Mouse (Mus musculus) liver, embryonic 11.5 days (tissue): Measurements from ENCODE around the gene Zfp286. TPM values are rescaled to one million over a fixed set of nuclear protein-coding genes. Genes with fewer than 3 reads are reported as not detected.

Source experiments
- ATAC-seq: fragments of 200-750 bp; cut with Nextera tagmentation; replicated peaks from 2 replicates; pipeline ENCODE4 v1.8.0; 2017; ENCODE audit warnings: moderate number of reproducible peaks, mild to moderate bottlenecking, moderate TSS enrichment, moderate library complexity; ENCODE audit not compliant: low FRiP score
- DNase-seq: peaks from one replicate; pipeline ENCODE4 v3.0.0-alpha.2; 2017; ENCODE audit warnings: low spot score
- H3K27ac ChIP-seq: fragments of 300-500 bp; sonication (generic); 2 replicates; pipeline ENCODE4 v1.5.1; 2014; ENCODE audit warnings: mild to moderate bottlenecking, low read depth, low read length, control low read depth
- H3K27me3 ChIP-seq: fragments of 300-500 bp; sonication (generic); replicated peaks from 2 replicates; pipeline ENCODE4 v1.6.1; 2014; ENCODE audit warnings: low read length, mixed read lengths; ENCODE audit not compliant: control insufficient read depth, insufficient read depth
- H3K36me3 ChIP-seq: fragments of 300-500 bp; sonication (generic); 2 replicates; pipeline ENCODE4 v1.6.1; 2014; ENCODE audit warnings: mild to moderate bottlenecking, low read length, moderate library complexity, mixed read lengths; ENCODE audit not compliant: control insufficient read depth, insufficient read depth
- H3K4me1 ChIP-seq: fragments of 300-500 bp; sonication (generic); replicated peaks from 2 replicates; pipeline ENCODE4 v1.6.1; 2014; ENCODE audit warnings: low read length, mixed read lengths; ENCODE audit not compliant: control insufficient read depth, insufficient read depth
- H3K4me2 ChIP-seq: fragments of 300-500 bp; sonication (generic); 2 replicates; pipeline ENCODE4 v1.6.1; 2014; ENCODE audit warnings: mild to moderate bottlenecking, control low read depth, moderate library complexity
- H3K4me3 ChIP-seq: fragments of 300-500 bp; sonication (generic); 2 replicates; pipeline ENCODE4 v1.5.1; 2014; ENCODE audit warnings: low read depth, low read length, control low read depth
- H3K9ac ChIP-seq: fragments of 300-500 bp; sonication (generic); 2 replicates; pipeline ENCODE4 v1.6.1; 2014; ENCODE audit warnings: low read depth, low read length, control low read depth
- H3K9me3 ChIP-seq: fragments of 300-500 bp; sonication (generic); 2 replicates; pipeline ENCODE4 v1.6.1; 2016; ENCODE audit warnings: low read length, inconsistent platforms, mixed read lengths; ENCODE audit not compliant: control insufficient read depth
- WGBS: fragments of 180-500 bp; shearing (Covaris S2); extraction: QIAGEN DNeasy Blood & Tissue Kit; methylation state at CpG from one replicate; pipeline ENCODE4 v1.1.7; 2014; 5-methylcytosine and 5-hydroxymethylcytosine counted together
- polyA plus RNA-seq: library from polyadenylated mRNA; unstranded; fragments of >200 nt; fragmentation: Nextera tagmentation; extraction: Ambion mirVana; gene quantifications from 2 replicates; pipeline ENCODE4 v1.2.1, GENCODE M21; 2014

The Zfp286 gene
- polyA plus RNA-seq, 1 experiment from 2014 or later, result 8.3 TPM

DNA sequence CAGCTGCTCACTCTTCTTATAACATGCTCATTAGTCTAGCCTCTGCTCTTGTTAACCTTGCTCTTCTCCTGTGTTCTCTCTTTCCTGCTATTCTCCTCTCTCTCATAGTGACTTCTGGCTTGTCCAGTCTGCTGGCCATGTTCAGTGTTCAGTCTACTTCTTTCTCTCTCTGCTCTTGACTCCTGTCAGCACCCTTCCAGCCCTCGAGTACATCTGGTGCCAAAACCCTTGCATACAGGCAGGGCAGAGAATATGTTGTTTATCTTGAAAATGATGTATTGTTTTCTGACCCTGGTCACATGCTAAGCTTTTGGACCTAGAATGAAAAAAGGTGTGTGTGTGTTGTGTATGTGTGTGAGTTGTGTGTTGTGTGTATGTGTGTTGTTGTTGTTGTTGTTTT is 24.2 kb upstream of the Zfp286 start:
- ATAC-seq (no peak), DNase-seq (no peak)
- no peak overlapping the region for H3K9ac ChIP-seq
- H3K27ac ChIP-seq, result no peak overlapping the region
- WGBS, result 32% methylated on average over 1 of the region's 1 CpGs
- H3K4me1 ChIP-seq, result no peaks in the 10 kb centered on the region; the same call in 1 of the 2 replicates
- no peaks in the 10 kb centered on the region for H3K9me3 ChIP-seq
- H3K4me3 ChIP-seq, result no peak overlapping the region
- H3K27me3 ChIP-seq, result no peaks in the 10 kb centered on the region
- H3K36me3 ChIP-seq, result no peaks in the 10 kb centered on the region
- H3K4me2 ChIP-seq, result no peak overlapping the region

DNA sequence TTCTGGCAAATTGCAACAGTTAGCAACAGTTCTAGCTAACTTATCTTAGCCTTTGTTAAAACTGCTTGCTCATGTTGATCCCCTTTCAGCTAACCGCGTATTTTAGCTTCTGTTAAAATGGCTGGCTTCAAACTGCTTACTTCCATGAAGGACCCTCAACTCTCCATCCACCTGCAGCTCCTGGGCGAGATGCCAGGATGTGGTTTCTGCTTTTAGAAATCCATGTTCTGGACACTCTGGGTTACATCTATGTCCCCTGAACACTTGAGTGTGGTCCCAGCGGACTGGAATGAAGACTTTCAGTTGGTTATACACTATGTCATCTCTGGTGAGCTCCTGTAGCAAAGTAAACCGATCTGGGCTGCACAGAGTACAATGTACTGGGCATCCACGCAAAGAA is 23.0 kb upstream of the Zfp286 start:
- WGBS, result 79% methylated on average over 6 of the region's 6 CpGs
- Histone ChIP-seq H3K27ac (no peak overlapping the region), H3K4me3 (no peak overlapping the region), H3K9ac (no peak overlapping the region), H3K9me3 (no peaks in the 10 kb centered on the region), H3K4me1 (no peaks in the 10 kb centered on the region; the same call in 1 of the 2 replicates), H3K4me2 (no peak overlapping the region), H3K27me3 (no peaks in the 10 kb centered on the region), H3K36me3 (no peaks in the 10 kb centered on the region)
- ATAC-seq (no peak), DNase-seq (no peak)

GRCm38 (mm10) chr11:62809201-62809600 is 19.9 kb upstream of the Zfp286 start:
- Histone ChIP-seq H3K9me3 (peaks cover 4% of the 10 kb centered on the region; the same call in 1 of the 2 replicates), H3K4me2 (no peak overlapping the region), H3K4me3 (no peak overlapping the region), H3K36me3 (no peaks in the 10 kb centered on the region), H3K4me1 (no peaks in the 10 kb centered on the region), H3K27me3 (no peaks in the 10 kb centered on the region), H3K27ac (no peak overlapping the region), H3K9ac (no peak overlapping the region)
- DNase-seq (no peak), ATAC-seq (no peak)
- WGBS, result 66% methylated on average over 4 of the region's 4 CpGs

DNA sequence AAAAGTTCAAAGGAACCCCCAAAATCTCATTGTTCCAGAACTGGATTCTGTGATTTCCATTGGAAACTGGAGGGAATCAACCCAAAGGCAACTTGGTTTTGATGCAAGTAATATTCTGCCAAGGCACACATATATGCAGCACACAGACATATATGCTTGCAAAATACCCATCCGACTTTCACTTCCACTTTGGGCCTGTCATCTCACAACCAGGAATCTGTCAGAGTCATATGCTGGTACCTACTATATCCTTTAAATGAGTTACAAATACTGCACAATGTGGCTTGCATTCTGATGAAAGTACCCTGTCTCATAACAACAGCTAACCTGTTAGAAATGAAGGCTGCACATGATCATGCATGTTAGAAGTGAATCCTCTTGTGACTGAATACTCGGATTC is 18.7 kb upstream of the Zfp286 start:
- H3K9me3 ChIP-seq, result peaks cover 4% of the 10 kb centered on the region; the same call in 1 of the 2 replicates
- no peak overlapping the region for H3K4me2 ChIP-seq
- no peaks in the 10 kb centered on the region for H3K4me1 ChIP-seq
- WGBS, result 72% methylated on average over 2 of the region's 2 CpGs
- DNase-seq (no peak), ATAC-seq (no peak)
- no peaks in the 10 kb centered on the region for H3K36me3 ChIP-seq
- no peak overlapping the region for H3K27ac ChIP-seq
- no peak overlapping the region for H3K4me3 ChIP-seq
- no peak overlapping the region for H3K9ac ChIP-seq
- H3K27me3 ChIP-seq, result no peaks in the 10 kb centered on the region

- H3K4me3 ChIP-seq, result no peak overlapping the region
- H3K27ac ChIP-seq, result no peak overlapping the region
- no peaks in the 10 kb centered on the region for H3K4me1 ChIP-seq
- 40% methylated on average over 13 of the region's 13 CpGs for WGBS
- H3K9me3 ChIP-seq, result peaks cover 4% of the 10 kb centered on the region; the same call in 1 of the 2 replicates
- H3K27me3 ChIP-seq, result no peaks in the 10 kb centered on the region
- H3K36me3 ChIP-seq, result no peaks in the 10 kb centered on the region
- no peak overlapping the region for H3K9ac ChIP-seq
- H3K4me2 ChIP-seq, result no peak overlapping the region
- ATAC-seq (no peak), DNase-seq (no peak)
These were observed 14.9 kb upstream of the Zfp286 start for GRCm38 (mm10) chr11:62804119-62804518.

- Histone ChIP-seq H3K27ac (no peak overlapping the region), H3K4me2 (peak overlapping the region; percentile 67), H3K36me3 (peaks cover under 1% of the 10 kb centered on the region; the same call in 1 of the 2 replicates), H3K9me3 (no peaks in the 10 kb centered on the region), H3K27me3 (no peaks in the 10 kb centered on the region), H3K4me3 (peak overlapping the region; percentile 52), H3K4me1 (no peaks in the 10 kb centered on the region), H3K9ac (peak overlapping the region; percentile 44; the same call in 1 of the 2 replicates)
- ATAC-seq (no peak), DNase-seq (no peak)
- WGBS, result 60% methylated on average over 3 of the region's 3 CpGs
These were observed 315 bp upstream of the Zfp286 start for GRCm38 (mm10) chr11:62789617-62789936.

GRCm38 (mm10) chr11:62776510-62776909 is 12.8 kb downstream of the Zfp286 start:
- Histone ChIP-seq H3K9me3 (peaks cover 28% of the 10 kb centered on the region), H3K27ac (no peak overlapping the region), H3K4me2 (no peak overlapping the region), H3K27me3 (no peaks in the 10 kb centered on the region), H3K4me3 (no peak overlapping the region), H3K4me1 (no peaks in the 10 kb centered on the region), H3K9ac (no peak overlapping the region), H3K36me3 (peaks cover 19% of the 10 kb centered on the region)
- no peak for ATAC-seq
- no peak for DNase-seq
- WGBS, result 82% methylated on average over 7 of the region's 7 CpGs

DNA sequence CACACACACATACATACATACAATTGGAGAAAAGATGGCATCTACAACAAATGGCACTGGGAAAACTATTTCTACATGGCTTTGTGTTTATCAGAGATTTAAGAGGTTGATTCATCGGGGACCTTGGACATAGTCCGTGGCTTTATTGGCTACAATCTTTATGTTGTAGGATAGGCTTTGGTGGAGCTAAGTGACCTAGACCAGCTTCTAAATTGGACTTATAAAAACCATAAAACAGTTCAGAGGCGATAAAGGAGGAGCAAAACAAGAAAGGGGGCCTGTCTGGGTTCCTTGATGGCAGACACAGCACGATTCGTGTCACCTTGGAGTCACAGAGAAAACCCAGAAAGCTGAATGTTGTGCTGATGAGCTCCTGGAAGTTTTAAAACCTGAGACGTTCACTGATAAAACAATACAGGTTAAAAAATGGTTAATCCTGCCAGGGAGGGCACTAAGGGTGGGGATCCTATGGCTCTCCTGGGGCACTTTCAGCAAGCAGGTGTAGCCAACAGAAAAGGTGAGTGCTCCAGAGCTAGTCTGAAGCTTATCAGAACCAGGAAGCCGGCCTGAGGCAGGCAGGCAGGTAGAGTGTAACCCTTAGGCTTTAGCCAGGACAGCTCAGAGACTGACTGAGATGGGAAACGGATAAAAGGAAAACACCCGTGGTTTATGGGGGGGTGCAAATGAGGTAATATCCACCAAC is 28.4 kb downstream of the Zfp286 start:
- ATAC-seq (no peak), DNase-seq (no peak)
- Histone ChIP-seq H3K9me3 (no peaks in the 10 kb centered on the region), H3K4me1 (no peaks in the 10 kb centered on the region), H3K36me3 (no peaks in the 10 kb centered on the region), H3K4me3 (no peak overlapping the region), H3K4me2 (no peak overlapping the region), H3K27me3 (peaks cover 3% of the 10 kb centered on the region; the same call in 1 of the 2 replicates), H3K9ac (no peak overlapping the region), H3K27ac (no peak overlapping the region)
- WGBS, result 65% methylated on average over 9 of the region's 9 CpGs

- WGBS, result 91% methylated on average over 11 of the region's 11 CpGs
- no peak for ATAC-seq
These were observed 30.8 kb downstream of the Zfp286 start for GRCm38 (mm10) chr11:62758491-62758890.

More at GRCm38 (mm10) chr11:62758491-62758890, 30.8 kb downstream of the Zfp286 start:
- H3K9ac ChIP-seq, result no peak overlapping the region
- no peak for DNase-seq
- no peaks in the 10 kb centered on the region for H3K9me3 ChIP-seq
- H3K4me3 ChIP-seq, result no peak overlapping the region
- no peaks in the 10 kb centered on the region for H3K36me3 ChIP-seq
- no peaks in the 10 kb centered on the region for H3K4me1 ChIP-seq
- peaks cover 6% of the 10 kb centered on the region; the same call in 1 of the 2 replicates for H3K27me3 ChIP-seq
- no peak overlapping the region for H3K27ac ChIP-seq
- no peak overlapping the region for H3K4me2 ChIP-seq
